Mouse (Mus musculus): Measurements from ENCODE around the gene Zfp382.
"Not testable (repeated sequence)": the region's sequence is repeated elsewhere in the genome, so short reads cannot be mapped to it uniquely, and the experiment has no call there.

Zfp382 gene

DNA sequence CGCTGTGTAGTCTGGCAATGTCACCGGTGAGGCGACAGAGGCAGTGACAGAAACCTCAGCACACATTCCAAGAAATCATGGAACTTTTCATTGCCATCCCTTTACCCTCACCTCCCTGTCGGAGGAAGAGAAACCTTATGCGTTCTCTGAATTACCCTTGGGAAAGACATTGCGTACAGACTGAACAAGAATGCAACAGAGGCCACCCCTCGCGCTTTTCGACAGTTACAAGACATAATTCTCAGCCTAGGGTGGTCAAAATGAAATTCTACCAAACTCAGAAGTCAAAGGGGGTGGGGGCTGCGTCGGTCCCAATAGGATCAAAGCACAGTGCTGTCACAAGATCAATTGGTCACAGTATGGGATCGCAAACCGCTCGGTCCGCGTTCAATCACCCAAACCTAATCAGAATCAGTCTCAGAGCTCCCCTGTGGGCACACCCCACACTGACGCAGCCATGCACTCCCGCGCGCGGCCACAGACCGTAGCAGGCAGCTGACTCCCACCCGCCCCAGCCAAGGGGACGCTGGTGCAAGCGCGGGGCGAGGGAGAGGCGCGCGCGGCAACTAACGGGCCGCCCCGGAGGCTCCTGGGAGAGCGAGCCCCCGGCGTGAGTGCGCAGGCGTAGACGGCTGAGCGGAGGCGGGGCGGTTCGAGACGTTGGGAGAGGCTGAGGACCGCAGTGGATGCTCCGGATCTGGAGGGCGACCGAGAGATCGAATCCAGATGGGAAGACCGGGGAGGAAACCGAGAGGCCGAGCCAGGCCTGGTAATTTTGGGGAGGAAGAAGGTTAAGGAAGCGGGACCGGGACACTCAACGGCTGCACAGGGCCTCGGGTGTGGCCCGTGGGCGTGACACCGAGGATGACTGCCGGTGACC is at the start of gene Zfp382:
Gene Zfp382, plus strand, starts transcription at position 635 of the 880 bp plus-strand sequence.
- DNase-seq (ENCODE audit: low read depth, low spot score): peak; percentile 94

GRCm38 (mm10) chr7:30072146-30073028 is 49.4 kb upstream of the Zfp382 start, which contains the start of gene Zfp82:
TSS of gene Zfp82 (minus strand) at chr7:30072900.
- peak; percentile 91 for DNase-seq (ENCODE audit: low read depth, low spot score)

GRCm38 (mm10) chr7:30086524-30086923 is 35.2 kb upstream of the Zfp382 start:
- no peak for DNase-seq (ENCODE audit: low read depth, low spot score)

DNA sequence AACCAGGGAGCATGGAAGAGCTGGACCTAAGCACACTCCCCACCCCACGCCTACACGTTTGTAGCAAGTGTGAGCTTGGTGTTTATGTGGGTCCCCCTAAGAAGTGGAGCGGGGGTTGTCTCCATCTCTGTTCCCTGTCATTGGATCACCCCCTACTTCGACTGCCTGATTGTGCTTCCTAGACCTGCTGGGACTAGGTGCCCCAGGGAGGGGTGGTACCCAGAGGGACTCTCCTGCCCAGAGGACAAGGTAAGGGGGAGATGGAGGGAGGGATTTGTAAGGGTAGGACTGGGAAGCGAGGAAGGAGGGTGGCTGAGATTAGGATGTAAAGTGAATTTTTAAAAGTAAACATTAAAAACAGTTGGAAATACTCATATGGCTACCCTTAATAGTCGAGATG is 32.3 kb upstream of the Zfp382 start:
- no peak for DNase-seq (ENCODE audit: low read depth, low spot score)

DNA sequence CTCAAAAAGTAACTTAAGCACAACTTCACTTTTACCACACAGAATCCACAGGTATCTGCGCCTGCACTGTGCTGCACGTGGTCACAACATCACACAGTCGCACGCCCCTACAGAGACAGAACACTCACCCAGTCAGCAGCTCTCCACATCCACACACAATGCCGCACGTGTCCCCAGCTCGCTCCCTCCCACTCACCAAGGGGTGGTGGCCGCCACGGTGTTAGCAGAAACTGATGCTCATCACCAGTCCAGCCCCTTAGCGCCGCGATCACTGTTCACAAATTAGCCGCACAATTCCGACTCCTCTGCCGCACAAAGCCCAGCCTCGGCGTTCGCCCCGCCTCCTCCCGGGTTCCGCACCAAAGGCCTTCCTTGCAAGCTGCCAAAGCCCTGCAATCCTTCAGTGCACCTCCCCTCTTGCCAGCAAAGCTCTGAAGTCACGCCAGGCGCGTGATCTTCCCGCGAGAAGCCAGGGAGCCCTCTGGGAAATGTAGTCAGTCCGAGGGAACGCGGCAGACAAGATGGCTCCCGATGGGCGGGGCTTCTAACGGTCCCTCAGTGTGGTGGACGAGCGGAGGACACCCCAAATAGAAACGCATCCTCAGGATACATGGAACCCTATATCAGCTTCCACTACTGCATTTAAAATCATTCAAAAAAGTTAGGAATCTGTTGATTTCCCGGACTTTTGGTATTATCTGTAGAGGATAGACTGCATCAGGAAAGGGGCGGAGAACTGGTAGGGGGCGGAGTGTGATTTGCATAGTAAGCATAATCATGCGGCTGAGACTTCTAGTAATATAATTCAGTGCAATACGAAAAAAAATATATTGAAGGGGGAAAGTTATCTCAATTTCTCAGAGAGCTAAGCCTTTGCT is 31.4 kb upstream of the Zfp382 start, which contains the start of the genes Gm26920 and Zfp566:
Gene Gm26920, minus strand, starts transcription at position 319 of the 878 bp plus-strand sequence.
Gene Zfp566, minus strand, starts transcription at position 436 of the 878 bp plus-strand sequence.
- DNase-seq (ENCODE audit: low read depth, low spot score): peak; percentile 99

DNA sequence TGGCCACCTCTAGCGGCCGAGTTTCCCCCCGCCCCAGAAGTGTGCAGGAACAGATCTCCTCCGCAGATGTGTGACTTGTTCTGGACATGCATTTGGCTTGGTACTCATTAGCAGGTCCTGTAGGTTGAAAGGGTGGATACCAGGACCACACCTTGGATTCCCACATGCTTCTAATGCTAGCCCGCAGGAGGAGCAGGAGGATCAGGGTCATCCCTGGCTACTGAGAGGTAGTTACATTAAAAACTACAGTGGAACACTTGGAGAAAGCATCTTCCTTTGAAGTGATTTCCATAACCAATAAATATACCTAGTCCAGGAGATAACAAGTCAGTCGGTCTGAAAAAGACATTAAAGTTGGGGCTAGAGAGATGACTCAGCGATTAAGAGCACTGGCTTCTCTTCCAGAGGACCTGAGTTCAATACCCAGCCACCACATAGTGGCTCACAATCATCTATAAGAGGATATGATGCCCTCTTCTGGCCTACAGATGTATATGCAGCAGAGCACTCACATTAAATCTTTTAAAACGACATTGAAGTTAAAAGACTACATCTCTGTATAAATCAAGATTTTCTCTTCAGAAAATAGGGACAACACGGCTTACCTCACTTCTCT is 30.7 kb upstream of the Zfp382 start:
- DNase-seq (ENCODE audit: low read depth, low spot score): peak; percentile 71

- peak; percentile 57 for DNase-seq (ENCODE audit: low read depth, low spot score)
These were observed 29.1 kb upstream of the Zfp382 start for GRCm38 (mm10) chr7:30092666-30093065.

- DNase-seq (ENCODE audit: low read depth, low spot score): no peak
These were observed 27.8 kb upstream of the Zfp382 start for GRCm38 (mm10) chr7:30093918-30094415.

DNA sequence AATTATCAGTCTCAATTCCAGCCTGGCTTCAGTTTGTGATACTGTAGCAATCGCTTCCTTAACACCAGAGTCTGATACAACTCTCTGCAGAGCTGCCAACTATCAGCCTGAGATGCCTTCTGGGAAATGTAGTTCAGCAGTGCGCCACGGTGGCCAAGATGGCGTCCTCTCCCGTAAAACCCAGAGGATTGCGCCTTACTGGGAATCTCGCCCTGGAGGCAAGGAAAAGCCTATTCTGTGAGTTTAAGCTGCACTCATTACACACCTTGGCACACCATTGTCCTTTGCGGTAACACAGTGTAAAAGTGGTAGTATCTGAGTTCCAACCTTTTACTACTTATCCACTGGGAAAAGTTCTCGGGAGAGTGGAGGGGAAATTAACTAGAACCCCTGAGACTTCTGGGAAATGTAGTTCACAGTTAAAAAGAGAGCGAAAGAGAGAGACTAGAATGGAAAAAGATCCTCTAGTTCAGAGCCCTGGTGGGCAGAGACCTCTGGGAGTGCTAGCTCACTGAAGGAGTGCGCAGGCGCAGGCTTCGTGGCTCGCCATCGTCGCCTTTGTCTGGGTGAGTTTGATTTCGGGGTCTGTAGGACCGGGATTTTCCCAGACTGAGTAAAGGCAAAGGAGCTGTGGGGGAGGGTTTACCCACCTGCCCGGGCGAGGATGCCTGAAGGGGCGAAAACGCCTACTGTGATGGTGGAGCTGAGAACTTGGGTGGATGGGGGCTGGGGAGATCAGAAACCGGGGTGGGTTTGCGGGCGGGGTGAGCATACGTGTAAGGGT is 26.9 kb upstream of the Zfp382 start, which contains the start of gene Zfp260:
Gene Zfp260, plus strand, starts transcription at position 132 of the 784 bp plus-strand sequence.
- peak; percentile 93 for DNase-seq (ENCODE audit: low read depth, low spot score)

DNA sequence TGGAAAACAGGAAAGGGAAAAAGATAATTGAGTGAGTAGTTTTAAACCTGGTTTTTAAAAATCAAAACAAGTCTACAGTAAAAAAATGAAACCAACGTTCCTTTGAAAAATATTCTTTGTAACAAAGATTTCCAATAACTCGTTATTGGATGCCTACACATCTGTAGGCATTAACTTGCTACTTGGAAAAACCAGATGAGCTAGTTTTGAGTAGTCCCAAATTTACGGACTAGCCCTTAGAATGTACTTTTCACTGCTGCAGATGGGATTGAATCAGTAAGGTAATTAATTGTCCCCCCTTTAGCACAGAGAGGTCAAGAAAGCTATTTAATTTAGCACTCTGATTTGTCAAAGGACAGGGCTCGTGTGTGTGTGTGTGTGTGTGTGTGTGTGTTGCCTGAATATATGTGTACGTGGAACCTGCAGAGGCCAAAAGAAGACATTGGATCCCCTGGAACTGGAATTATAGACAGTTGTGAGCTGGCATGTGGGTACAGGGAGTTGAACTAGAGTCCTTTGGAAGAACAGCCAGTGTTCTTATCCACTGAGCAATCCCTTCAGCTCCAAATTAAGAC is 26.1 kb upstream of the Zfp382 start:
- DNase-seq (ENCODE audit: low read depth, low spot score): peak; percentile 31

DNA sequence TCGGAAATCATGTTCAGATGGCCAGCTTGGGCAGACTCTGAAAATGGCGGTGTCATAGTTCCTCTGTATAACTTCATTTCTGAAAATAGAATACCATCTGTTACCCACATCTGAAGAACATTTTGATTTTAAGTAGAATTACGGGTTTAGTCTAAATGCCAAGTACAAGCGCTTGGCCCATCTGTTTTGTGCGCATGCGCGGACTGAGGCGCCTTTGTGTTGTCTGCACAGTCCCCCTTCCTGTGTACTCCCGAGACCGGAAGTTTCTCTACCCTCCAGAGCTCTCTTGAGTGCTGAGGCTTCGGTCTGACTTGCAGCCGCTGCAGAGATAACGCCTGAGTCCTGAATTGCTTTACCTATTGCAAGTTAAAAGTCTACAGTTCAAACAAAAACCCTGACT is 22.4 kb upstream of the Zfp382 start:
- peak; percentile 94 for DNase-seq (ENCODE audit: low read depth, low spot score)

GRCm38 (mm10) chr7:30116076-30116475 is 5.7 kb upstream of the Zfp382 start:
- DNase-seq (ENCODE audit: low read depth, low spot score): no peak

GRCm38 (mm10) chr7:30117935-30118334 is 3.8 kb upstream of the Zfp382 start:
- not testable (repeated sequence) for DNase-seq (ENCODE audit: low read depth, low spot score)

DNA sequence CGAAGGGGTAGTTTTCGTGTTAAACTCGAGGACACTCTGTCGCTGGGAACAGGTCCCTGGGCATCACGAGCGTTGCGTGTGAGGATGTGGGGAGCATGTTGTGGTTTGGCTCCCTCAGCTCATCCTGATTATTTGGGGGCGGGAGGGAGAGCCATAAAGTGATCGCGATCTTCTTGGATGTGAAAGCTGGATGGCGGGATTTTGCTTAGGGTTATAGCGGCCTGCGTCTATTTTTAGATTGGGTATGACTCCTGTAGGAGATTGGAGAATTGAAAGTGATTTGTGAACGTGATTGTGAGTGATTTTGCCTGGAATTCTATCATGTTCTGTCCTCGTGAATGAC is 417 bp downstream of the Zfp382 start:
- no peak for DNase-seq (ENCODE audit: low read depth, low spot score)

DNA sequence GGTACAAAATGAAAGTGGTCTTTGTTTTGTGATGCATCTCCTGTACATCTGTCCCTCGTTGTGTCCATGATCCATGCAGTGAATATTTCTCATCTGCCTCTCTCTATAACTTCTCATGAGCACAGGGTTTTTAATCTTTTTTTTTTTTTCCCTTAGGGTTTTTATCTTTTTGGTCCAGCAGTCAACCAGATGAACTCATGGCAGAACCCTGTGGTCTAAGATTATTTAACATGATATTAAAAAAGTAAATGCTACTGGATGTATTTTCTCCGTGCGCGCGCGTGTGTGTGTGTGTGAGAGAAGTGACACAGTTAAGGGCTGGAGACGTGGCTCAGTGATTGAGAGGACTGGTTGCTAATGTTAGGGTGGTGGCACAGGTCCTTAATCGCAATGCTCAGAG is 8.2 kb downstream of the Zfp382 start:
- DNase-seq (ENCODE audit: low read depth, low spot score): no peak

DNA sequence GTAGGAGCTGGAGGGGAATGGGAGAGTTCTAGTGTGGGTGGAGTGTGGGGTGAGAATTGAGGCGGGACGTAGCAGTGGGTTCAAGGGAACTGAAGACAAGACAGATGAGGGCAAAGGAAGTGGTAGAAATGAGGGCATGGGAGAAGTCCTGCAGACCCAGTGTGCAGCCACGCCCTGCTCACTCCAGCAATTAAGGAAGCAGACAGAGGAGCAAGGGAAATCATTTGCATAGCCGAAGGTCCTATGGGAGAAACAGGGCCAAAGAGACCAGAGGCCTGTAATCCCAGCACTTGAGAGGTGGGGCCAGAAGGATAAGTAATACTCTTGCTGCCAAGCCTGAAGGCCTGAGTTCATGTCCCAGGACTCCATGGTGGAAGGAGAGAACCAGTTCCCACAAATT is 10.7 kb downstream of the Zfp382 start:
- no peak for DNase-seq (ENCODE audit: low read depth, low spot score)

DNA sequence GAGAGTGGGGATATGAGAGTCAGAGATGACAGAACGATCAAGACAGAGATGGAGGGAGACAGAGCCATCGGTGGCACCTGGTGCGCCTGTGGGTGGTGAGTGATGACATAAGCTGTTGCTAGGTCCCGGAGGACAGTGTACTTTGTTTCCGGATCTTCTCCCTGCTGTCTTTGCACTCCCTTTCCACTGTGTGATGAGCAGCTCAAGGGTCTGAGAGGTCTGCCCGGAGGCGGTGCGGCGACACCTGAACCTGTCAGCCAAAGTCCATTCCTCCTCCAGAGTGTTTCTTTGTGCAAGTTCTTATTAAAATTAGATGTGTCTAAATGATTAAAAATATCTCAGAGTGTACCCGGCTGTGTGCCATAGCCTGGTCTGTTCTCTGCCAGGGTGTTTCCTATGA is 15.1 kb downstream of the Zfp382 start:
- DNase-seq (ENCODE audit: low read depth, low spot score): no peak

DNA sequence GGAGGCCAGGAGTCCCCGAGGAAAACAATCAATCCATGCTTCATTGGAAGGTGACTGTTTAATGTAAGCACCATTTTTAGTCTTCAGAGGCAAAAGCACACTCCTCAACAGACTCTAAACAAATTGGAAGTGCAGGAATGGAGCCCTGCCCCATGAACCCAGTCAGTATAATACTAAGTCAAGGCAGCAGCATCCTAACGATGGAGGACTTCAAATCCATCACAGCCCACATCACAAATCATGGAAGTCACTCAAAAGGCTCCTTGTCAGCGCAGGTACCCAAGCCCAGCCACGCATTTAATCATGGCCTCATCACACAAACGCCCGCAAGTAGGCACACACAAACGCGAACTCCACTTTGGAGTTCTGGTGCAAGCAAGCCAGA is 21.4 kb downstream of the Zfp382 start:
- DNase-seq (ENCODE audit: low read depth, low spot score): no peak

DNA sequence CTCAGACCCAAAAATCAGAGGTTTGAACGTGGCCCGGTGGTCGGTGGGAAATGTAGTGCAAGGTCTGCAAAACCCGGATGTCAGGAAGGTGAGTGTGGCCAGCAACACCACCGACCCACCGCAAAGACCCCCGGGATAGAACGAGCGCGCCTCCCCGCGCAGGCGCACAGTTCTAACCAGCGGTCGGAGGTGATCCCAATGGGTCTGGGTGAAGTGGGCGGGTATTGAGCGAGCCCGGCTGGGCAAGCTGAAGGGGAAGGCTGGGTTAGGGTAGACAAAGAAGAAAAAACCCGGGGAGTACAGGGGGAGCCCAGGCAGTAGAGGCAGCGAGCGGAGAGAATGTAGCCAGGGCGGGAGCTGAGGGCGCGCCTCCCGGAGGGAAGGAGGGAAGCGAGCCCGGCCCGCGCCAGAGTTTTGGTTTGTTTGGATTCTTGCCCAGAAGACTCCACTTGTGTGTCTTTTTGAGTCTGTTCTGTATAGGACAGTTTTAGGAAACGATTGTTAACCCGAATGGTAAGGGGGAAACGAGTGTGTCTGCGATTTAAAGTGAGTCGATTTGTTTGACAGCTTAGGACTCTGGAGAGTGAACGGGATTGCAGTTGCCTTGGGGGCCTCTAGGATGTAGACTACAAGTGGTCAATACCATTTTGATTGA is 21.9 kb downstream of the Zfp382 start:
- DNase-seq (ENCODE audit: low read depth, low spot score): no peak

Data from CD4-positive, CD25-positive, alpha-beta regulatory T cell, adult 2 months (primary cell).